Mouse (Mus musculus): ENCODE results near the gene Olfr1087. TPM values are rescaled to one million over a fixed set of nuclear protein-coding genes. Genes with fewer than 3 reads are reported as not detected.

Olfr1087 gene
- polyA plus RNA-seq (2012; rRNA removed) = not detected in 2 replicates

GRCm38 (mm10) chr2:86698295-86698694 lies at the start of gene Olfr1087:
Gene Olfr1087 (minus strand): TSS chr2:86698395.

GRCm38 (mm10) chr2:86733601-86734000 lies 35.4 kb upstream of the Olfr1087 start, which contains the start of gene Olfr1089:
Gene Olfr1089 (minus strand): TSS chr2:86733701.

GRCm38 (mm10) chr2:86679992-86680391 lies 18.2 kb downstream of the Olfr1087 start, which contains the start of gene Olfr1086:
Gene Olfr1086 (minus strand): TSS chr2:86680092.

GRCm38 (mm10) chr2:86661919-86662318 lies 36.3 kb downstream of the Olfr1087 start, which contains the start of gene Olfr1085:
Gene Olfr1085 (minus strand): TSS chr2:86662019.

GRCm38 (mm10) chr2:86639625-86640024 lies 58.6 kb downstream of the Olfr1087 start, which contains the start of gene Olfr1084:
Gene Olfr1084 (minus strand): TSS chr2:86639725.

Other genes starting within 250 kb of the Olfr1087 start
- not detected in 2 replicates for gene Olfr1065, start 247.8 kb downstream of the Olfr1087 start, polyA plus RNA-seq (2012; rRNA removed)
- gene Olfr1066, start 242.1 kb downstream of the Olfr1087 start, polyA plus RNA-seq (2012; rRNA removed) = not detected in 2 replicates
- not detected in 2 replicates for gene Olfr228, start 211.0 kb downstream of the Olfr1087 start, polyA plus RNA-seq (2012; rRNA removed)
- not detected in 2 replicates for gene Olfr1076, start 189.9 kb downstream of the Olfr1087 start, polyA plus RNA-seq (2012; rRNA removed)
- gene Olfr1079, start 155.9 kb downstream of the Olfr1087 start, polyA plus RNA-seq (2012; rRNA removed) = not detected in 2 replicates
- gene Olfr1080, start 140.2 kb downstream of the Olfr1087 start, polyA plus RNA-seq (2012; rRNA removed) = not detected in 2 replicates
- gene Olfr1082, start 99.4 kb downstream of the Olfr1087 start, polyA plus RNA-seq (2012; rRNA removed) = not detected in 2 replicates
- gene Olfr1084, start 58.7 kb downstream of the Olfr1087 start, polyA plus RNA-seq (2012; rRNA removed) = not detected in 2 replicates
- not detected in 2 replicates for gene Olfr1085, start 36.4 kb downstream of the Olfr1087 start, polyA plus RNA-seq (2012; rRNA removed)
- gene Olfr1086, start 18.3 kb downstream of the Olfr1087 start, polyA plus RNA-seq (2012; rRNA removed) = not detected in 2 replicates
- not detected in 2 replicates for gene Olfr1089, start 35.3 kb upstream of the Olfr1087 start, polyA plus RNA-seq (2012; rRNA removed)
- gene Olfr1090, start 60.6 kb upstream of the Olfr1087 start, polyA plus RNA-seq (2012; rRNA removed) = not detected in 2 replicates
- gene Olfr1093, start 84.1 kb upstream of the Olfr1087 start, polyA plus RNA-seq (2012; rRNA removed) = not detected in 2 replicates
- gene Olfr141, start 111.6 kb upstream of the Olfr1087 start, polyA plus RNA-seq (2012; rRNA removed) = not detected in 2 replicates
- gene Olfr1094, start 126.3 kb upstream of the Olfr1087 start, polyA plus RNA-seq (2012; rRNA removed) = not detected in 2 replicates
- gene Olfr1095, start 153.3 kb upstream of the Olfr1087 start, polyA plus RNA-seq (2012; rRNA removed) = not detected in 2 replicates
- not detected in 2 replicates for gene Gm13723, start 176.4 kb upstream of the Olfr1087 start, polyA plus RNA-seq (2012; rRNA removed)
- gene Olfr1097, start 193.8 kb upstream of the Olfr1087 start, polyA plus RNA-seq (2012; rRNA removed) = not detected in 2 replicates
- not detected in 2 replicates for gene Olfr1098, start 226.2 kb upstream of the Olfr1087 start, polyA plus RNA-seq (2012; rRNA removed)